Mouse (Mus musculus): Measurements from ENCODE around the gene Cd59b.

Cd59b gene

GRCm38 (mm10) chr2:104069704-104070185 is at the start of gene Cd59b:
TSS of gene Cd59b (plus strand) at chr2:104069849.
- DNase-seq (ENCODE audit: extremely low read depth, low read depth, low spot score): no peak

GRCm38 (mm10) chr2:104023096-104023495 is 46.6 kb upstream of the Cd59b start:
- no peak for DNase-seq (ENCODE audit: extremely low read depth, low read depth, low spot score)

- DNase-seq (ENCODE audit: extremely low read depth, low read depth, low spot score): no peak
Observed at GRCm38 (mm10) chr2:104024656-104025055, 45.0 kb upstream of the Cd59b start.

GRCm38 (mm10) chr2:104027458-104028138 is 42.1 kb upstream of the Cd59b start, which contains the start of gene Fbxo3:
TSS of gene Fbxo3 (plus strand) at chr2:104027721.
- DNase-seq (ENCODE audit: extremely low read depth, low read depth, low spot score): no peak

- no peak for DNase-seq (ENCODE audit: extremely low read depth, low read depth, low spot score)
Observed at GRCm38 (mm10) chr2:104028139-104028723, 41.4 kb upstream of the Cd59b start, which contains the start of gene 4931422A03Rik. TSS of gene 4931422A03Rik (minus strand) at chr2:104028361.

GRCm38 (mm10) chr2:104029074-104029473 is 40.6 kb upstream of the Cd59b start:
- DNase-seq (ENCODE audit: extremely low read depth, low read depth, low spot score): no peak

GRCm38 (mm10) chr2:104030381-104030780 is 39.3 kb upstream of the Cd59b start:
- DNase-seq (ENCODE audit: extremely low read depth, low read depth, low spot score): no peak

- DNase-seq (ENCODE audit: extremely low read depth, low read depth, low spot score): no peak
Observed at GRCm38 (mm10) chr2:104032056-104032455, 37.6 kb upstream of the Cd59b start.

GRCm38 (mm10) chr2:104034832-104035472 is 34.7 kb upstream of the Cd59b start:
- DNase-seq (ENCODE audit: extremely low read depth, low read depth, low spot score): no peak

GRCm38 (mm10) chr2:104035595-104035994 is 34.1 kb upstream of the Cd59b start:
- no peak for DNase-seq (ENCODE audit: extremely low read depth, low read depth, low spot score)

GRCm38 (mm10) chr2:104036316-104036715 is 33.3 kb upstream of the Cd59b start:
- no peak for DNase-seq (ENCODE audit: extremely low read depth, low read depth, low spot score)

GRCm38 (mm10) chr2:104038236-104038635 is 31.4 kb upstream of the Cd59b start:
- no peak for DNase-seq (ENCODE audit: extremely low read depth, low read depth, low spot score)

- peak; percentile 51 for DNase-seq (ENCODE audit: extremely low read depth, low read depth, low spot score)
Observed at GRCm38 (mm10) chr2:104041632-104042031, 28.0 kb upstream of the Cd59b start.

- DNase-seq (ENCODE audit: extremely low read depth, low read depth, low spot score): no peak
Observed at GRCm38 (mm10) chr2:104042766-104043165, 26.9 kb upstream of the Cd59b start.

- DNase-seq (ENCODE audit: extremely low read depth, low read depth, low spot score): no peak
Observed at GRCm38 (mm10) chr2:104043624-104044478, 25.8 kb upstream of the Cd59b start.

GRCm38 (mm10) chr2:104044479-104045080 is 25.1 kb upstream of the Cd59b start:
- DNase-seq (ENCODE audit: extremely low read depth, low read depth, low spot score): no peak

- DNase-seq (ENCODE audit: extremely low read depth, low read depth, low spot score): no peak
Observed at GRCm38 (mm10) chr2:104058381-104058780, 11.3 kb upstream of the Cd59b start.

- DNase-seq (ENCODE audit: extremely low read depth, low read depth, low spot score): no peak
Observed at GRCm38 (mm10) chr2:104058954-104059353, 10.7 kb upstream of the Cd59b start.

- no peak for DNase-seq (ENCODE audit: extremely low read depth, low read depth, low spot score)
Observed at GRCm38 (mm10) chr2:104059786-104060185, 9.9 kb upstream of the Cd59b start.

GRCm38 (mm10) chr2:104060996-104061395 is 8.7 kb upstream of the Cd59b start:
- DNase-seq (ENCODE audit: extremely low read depth, low read depth, low spot score): no peak

GRCm38 (mm10) chr2:104062665-104063064 is 7.0 kb upstream of the Cd59b start:
- DNase-seq (ENCODE audit: extremely low read depth, low read depth, low spot score): no peak

Measured in fat pad, adult 2 months (tissue).